In the genomic region with DNA sequence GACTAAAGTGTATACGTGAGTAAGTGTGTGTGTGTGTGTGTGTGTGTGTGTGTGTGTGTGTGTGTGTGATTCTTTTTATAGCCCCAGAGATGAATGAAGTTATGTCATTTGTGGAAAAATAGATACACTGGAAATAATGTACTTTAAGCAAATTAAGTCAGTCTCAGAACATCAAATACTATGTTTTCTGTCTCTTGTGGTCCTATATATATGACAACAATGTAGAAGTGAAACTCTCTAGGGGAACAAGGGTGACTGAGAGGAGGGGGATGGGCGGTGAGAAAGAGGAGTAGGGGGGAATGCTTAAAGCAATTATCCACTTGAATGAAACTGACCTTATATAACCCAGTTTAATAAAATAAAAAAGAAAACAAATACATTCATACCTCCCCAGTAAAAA, we compare ENCODE assay signal across 22 mouse cellular contexts.
A peak's percentile ranks its signal among the peaks of the same experiment; 100 is the strongest.
DNase-seq lines count a peak whose midpoint lies in the region; ATAC-seq and TF ChIP-seq lines count a peak whose summit lies in the region.
"Had no signal": no experiment of that assay in that cellular context is flagged by ENCODE, and none has a peak within 500 bp of the region (broad histone marks: within the 10 kb centered on the region; RNA-seq: fewer than 3 reads in every experiment).

No protein-coding gene starts in this region.

- H3K9me3 ChIP-seq in lung, postnatal 0 days (ENCODE audit: low read length) = no peaks in the 10 kb centered on the region
- no peaks in the 10 kb centered on the region for H3K9me3 ChIP-seq in kidney, embryonic 15.5 days (replicated peaks)
- H3K9me3 ChIP-seq: embryonic facial prominence, embryonic 15.5 days; forebrain, embryonic 10.5 days; G1E; heart, embryonic 12.5 days; hindbrain, embryonic 10.5 days had no signal

- TF ChIP-seq EP300 in lung, postnatal 0 days (IDR thresholded peaks at IDR 0.05) = no peak

- intact Hi-C loops in gastrocnemius, postnatal 36 days (cut with DNase I) = no loop called here
- intact Hi-C loops in gastrocnemius, postnatal 14 days (cut with DNase I; ENCODE audit: low total_unique reads) = no loop called here

- H3K9ac ChIP-seq in lung, postnatal 0 days (replicated peaks; ENCODE audit: low read depth) = no peak overlapping the region
- no peak overlapping the region for H3K9ac ChIP-seq in kidney, embryonic 15.5 days
- H3K9ac ChIP-seq: embryonic facial prominence, embryonic 15.5 days; heart, embryonic 12.5 days; hindbrain, embryonic 14.5 days had no signal

- H3K4me1 ChIP-seq in lung, postnatal 0 days (ENCODE audit: insufficient read depth, low read depth, low read length) = no peaks in the 10 kb centered on the region
- 0 out of 2 replicates have a peak, but pooled peaks cover 5% of the 10 kb centered on the region for H3K4me1 ChIP-seq in kidney, embryonic 15.5 days
- H3K4me1 ChIP-seq: embryonic facial prominence, embryonic 15.5 days; forebrain, embryonic 10.5 days had no signal

- no peak for TF ChIP-seq CTCF in lung, postnatal 0 days (IDR thresholded peaks at IDR 0.05)

- ATAC-seq in lung, postnatal 0 days = no peak
- ATAC-seq in granulocyte monocyte progenitor cell, adult 5-6 weeks (replicated peaks; ENCODE audit: poor library complexity, severe bottlenecking) = peak; percentile 40; the same call in 1 of the 2 replicates
- no peak for ATAC-seq in kidney, embryonic 15.5 days (replicated peaks; ENCODE audit: low FRiP score)
- ATAC-seq: forebrain, embryonic 14.5 days had no signal

- H3K27me3 ChIP-seq in lung, postnatal 0 days (replicated peaks; ENCODE audit: insufficient read depth, low read length) = no peaks in the 10 kb centered on the region
- H3K27me3 ChIP-seq in kidney, embryonic 15.5 days = no peaks in the 10 kb centered on the region
- H3K27me3 ChIP-seq: embryonic facial prominence, embryonic 15.5 days; heart, embryonic 12.5 days had no signal

- 52% methylated on average over 2 of the region's 2 CpGs for WGBS in lung, postnatal 0 days
- WGBS in kidney, embryonic 15.5 days = 82% methylated on average over 2 of the region's 2 CpGs

- H3K36me3 ChIP-seq in lung, postnatal 0 days (ENCODE audit: insufficient read depth, low read length) = no peaks in the 10 kb centered on the region
- H3K36me3 ChIP-seq in kidney, embryonic 15.5 days = no peaks in the 10 kb centered on the region
- H3K36me3 ChIP-seq: embryonic facial prominence, embryonic 15.5 days; forebrain, embryonic 10.5 days; G1E; heart, embryonic 12.5 days; hindbrain, embryonic 10.5 days had no signal

- no peak overlapping the region for H3K4me3 ChIP-seq in lung, postnatal 0 days (ENCODE audit: low read depth, low read length)
- no peak overlapping the region for H3K4me3 ChIP-seq in kidney, embryonic 15.5 days (replicated peaks)
- H3K4me3 ChIP-seq: embryonic facial prominence, embryonic 15.5 days; erythroblast, embryonic 14.5 days; forebrain, embryonic 10.5 days; gastrocnemius, adult 2 months; heart, adult 2 months; heart, embryonic 12.5 days; hindbrain, embryonic 10.5 days had no signal

- H3K27ac ChIP-seq in lung, postnatal 0 days (ENCODE audit: low read length) = no peak overlapping the region
- no peak overlapping the region for H3K27ac ChIP-seq in kidney, embryonic 15.5 days
- H3K27ac ChIP-seq: embryonic facial prominence, embryonic 15.5 days; forebrain, embryonic 10.5 days; gastrocnemius, adult 2 months; heart, adult 2 months; hindbrain, embryonic 10.5 days; hindbrain, embryonic 14.5 days had no signal

- peak; percentile 12 for DNase-seq in lung, postnatal 36 days
- DNase-seq in lung, postnatal 0 days (ENCODE audit: low spot score) = no peak
- DNase-seq in spleen, postnatal 14 days (ENCODE audit: low spot score in 2 of 2) = peak; percentile 14 to 24
- no peak for DNase-seq in gastrocnemius, postnatal 36 days
- no peak for DNase-seq in gastrocnemius, postnatal 14 days
- DNase-seq: adrenal gland, adult 8-10 months; adrenal gland, postnatal 36 days; cerebellum, adult 2 months; cerebellum, postnatal 10 days; embryo, embryonic 11 days; gastrocnemius, adult 2 months; heart, adult 2 months had no signal

- H3K4me2 ChIP-seq in lung, postnatal 0 days (replicated peaks; ENCODE audit: low read depth, low read length) = no peak overlapping the region
- no peak overlapping the region for H3K4me2 ChIP-seq in kidney, embryonic 15.5 days
- H3K4me2 ChIP-seq: embryonic facial prominence, embryonic 15.5 days; heart, embryonic 12.5 days; hindbrain, embryonic 14.5 days had no signal

Comparison
In these comparisons a context has a peak if more than half of its experiments do, and no peak if none do; other contexts are left out.
1. DNase-seq: peak in lung, postnatal 36 days (single experiment) and spleen, postnatal 14 days (2 of 2); none in lung, postnatal 0 days (single experiment), gastrocnemius, postnatal 36 days (0 of 2) and gastrocnemius, postnatal 14 days (single experiment).